Mouse (Mus musculus) CH12.LX (cell line): ENCODE results near the gene Rtn2. TPM values are rescaled to one million over a fixed set of nuclear protein-coding genes. Genes with fewer than 3 reads are reported as not detected.
A peak's percentile ranks its signal among the peaks of the same experiment; 100 is the strongest.

Source experiments
- DNase-seq: peaks from one replicate; pipeline ENCODE4 v3.0.0-alpha.2; 2013; ENCODE audit errors: extremely low read depth
- H3K27ac ChIP-seq: 2 replicates; pipeline ENCODE4 v1.5.1; 2012; ENCODE audit warnings: low read depth, mild to moderate bottlenecking, control low read depth, moderate library complexity; ENCODE audit not compliant: insufficient read depth
- H3K27me3 ChIP-seq: replicated peaks from 2 replicates; pipeline ENCODE3; 2012; ENCODE audit warnings: inconsistent platforms
- H3K36me3 ChIP-seq, 2 experiments: replicated peaks in 1 of 2; 2 replicates each; pipeline versions ENCODE3 to v1.6.1; 2012; ENCODE audit warnings: inconsistent platforms in 1 of 2, low read length in 1 of 2, mild to moderate bottlenecking in 1 of 2, mixed read lengths in 1 of 2, moderate library complexity in 1 of 2; ENCODE audit not compliant: control insufficient read depth in 1 of 2, insufficient read depth in 1 of 2
- H3K4me1 ChIP-seq, 2 experiments: 2 replicates each; pipeline ENCODE4 v1.6.1; 2012; ENCODE audit warnings: inconsistent platforms in 1 of 2, moderate library complexity in 1 of 2; ENCODE audit not compliant: insufficient read depth in 2 of 2, control insufficient read depth in 1 of 2
- H3K4me2 ChIP-seq: 2 replicates; pipeline ENCODE4 v1.6.1; 2012; ENCODE audit warnings: low read depth, mild to moderate bottlenecking, control low read depth; ENCODE audit not compliant: poor library complexity, insufficient read depth, severe bottlenecking
- H3K4me3 ChIP-seq, 3 experiments: fragments of 150-350 bp in 1 of 3; sonication (generic) in 1 of 3; replicated peaks in 1 of 3; 2 replicates each; pipeline versions ENCODE3 to v1.5.1; 2011 to 2012; ENCODE audit warnings: low read depth in 2 of 3, low read length in 2 of 3, mild to moderate bottlenecking in 2 of 3, moderate library complexity in 2 of 3, control low read depth in 1 of 3, improper control_type of control experiment in 1 of 3, inconsistent platforms in 1 of 3, mixed read lengths in 1 of 3; ENCODE audit not compliant: poor library complexity in 1 of 3
- H3K79me2 ChIP-seq: replicated peaks from 2 replicates; pipeline ENCODE4 v1.6.1; 2012; ENCODE audit warnings: mild to moderate bottlenecking, moderate library complexity; ENCODE audit not compliant: control insufficient read depth, poor library complexity, insufficient read depth, severe bottlenecking; ENCODE audit errors: extremely low read depth
- H3K9ac ChIP-seq: 2 replicates; pipeline ENCODE4 v1.6.1; 2012; ENCODE audit warnings: low read depth, mild to moderate bottlenecking, control low read depth, moderate library complexity; ENCODE audit not compliant: insufficient read depth
- H3K9me3 ChIP-seq: replicated peaks from 2 replicates; pipeline ENCODE3; 2012; ENCODE audit warnings: low read length, inconsistent platforms, mixed read lengths
- BHLHE40 ChIP-seq: IDR thresholded peaks from 2 replicates; pipeline ENCODE4 v1.6.1; 2011; ENCODE audit warnings: mild to moderate bottlenecking, low read depth, low read length, improper control_type of control experiment
- CHD2 ChIP-seq: IDR thresholded peaks from 2 replicates; pipeline ENCODE4 v1.6.1; 2011; ENCODE audit warnings: low read length, improper control_type of control experiment
- CTCF ChIP-seq, 2 experiments: IDR thresholded peaks in 1 of 2; conservative IDR thresholded peaks in 1 of 2; 2 replicates each; pipeline ENCODE4 v1.5.1; 2011 to 2012; ENCODE audit warnings: low read depth in 2 of 2, low read length in 2 of 2, improper control_type of control experiment in 1 of 2, inconsistent platforms in 1 of 2, mild to moderate bottlenecking in 1 of 2, moderate library complexity in 1 of 2
- E2F4 ChIP-seq: IDR thresholded peaks from 2 replicates; pipeline ENCODE4 v1.6.1; 2011; ENCODE audit warnings: low read depth, low read length, improper control_type of control experiment; ENCODE audit not compliant: insufficient replicate concordance
- ELF1 ChIP-seq: IDR thresholded peaks from 2 replicates; pipeline ENCODE4 v1.6.1; 2014; ENCODE audit warnings: low read depth, mild to moderate bottlenecking, inconsistent platforms, low read length, improper control_type of control experiment
- ETS1 ChIP-seq: conservative IDR thresholded peaks from 2 replicates; pipeline ENCODE4 v1.6.1; 2012; ENCODE audit warnings: low read depth, mild to moderate bottlenecking, inconsistent platforms, low read length, improper control_type of control experiment, moderate library complexity
- HCFC1 ChIP-seq: IDR thresholded peaks from 2 replicates; pipeline ENCODE4 v1.6.1; 2012; ENCODE audit warnings: low read depth, mild to moderate bottlenecking, inconsistent platforms, low read length, improper control_type of control experiment
- IRF4 ChIP-seq: IDR thresholded peaks from 2 replicates; pipeline ENCODE4 v1.6.1; 2014; ENCODE audit warnings: low read depth, mild to moderate bottlenecking, inconsistent platforms, low read length, improper control_type of control experiment
- JUN ChIP-seq: IDR thresholded peaks from 2 replicates; pipeline ENCODE4 v1.6.1; 2011; ENCODE audit warnings: low read depth, mild to moderate bottlenecking, low read length, improper control_type of control experiment, moderate library complexity; ENCODE audit not compliant: insufficient read depth
- KAT2A ChIP-seq: IDR thresholded peaks from 2 replicates; pipeline ENCODE4 v1.6.1; 2012; ENCODE audit warnings: low read length, improper control_type of control experiment, inconsistent platforms; ENCODE audit not compliant: insufficient replicate concordance
- MAX ChIP-seq: IDR thresholded peaks from 2 replicates; pipeline ENCODE4 v1.6.1; 2011; ENCODE audit warnings: low read length, improper control_type of control experiment
- MAZ ChIP-seq: IDR thresholded peaks from 2 replicates; pipeline ENCODE4 v1.6.1; 2012; ENCODE audit warnings: low read depth, mild to moderate bottlenecking, inconsistent platforms, low read length, improper control_type of control experiment, moderate library complexity
- MEF2A ChIP-seq: IDR thresholded peaks from 2 replicates; pipeline ENCODE4 v1.6.1; 2014; ENCODE audit warnings: low read depth, mild to moderate bottlenecking, inconsistent platforms, low read length, improper control_type of control experiment, borderline replicate concordance
- MXI1 ChIP-seq: IDR thresholded peaks from 2 replicates; pipeline ENCODE4 v1.6.1; 2011; ENCODE audit warnings: mild to moderate bottlenecking, low read depth, low read length, improper control_type of control experiment
- NRF1 ChIP-seq: IDR thresholded peaks from 2 replicates; pipeline ENCODE4 v1.6.1; 2014; ENCODE audit warnings: low read depth, mild to moderate bottlenecking, inconsistent platforms, low read length, improper control_type of control experiment, moderate library complexity
- PAX5 ChIP-seq: IDR thresholded peaks from 2 replicates; pipeline ENCODE4 v1.6.1; 2012; ENCODE audit warnings: low read length, inconsistent platforms, mixed read lengths
- POLR2A ChIP-seq: IDR thresholded peaks from 2 replicates; pipeline ENCODE4 v1.6.1; 2011; ENCODE audit warnings: low read depth, mild to moderate bottlenecking, improper control_type of control experiment, low read length
- RCOR1 ChIP-seq: conservative IDR thresholded peaks from 2 replicates; pipeline ENCODE4 v1.6.1; 2012; ENCODE audit warnings: low read depth, mild to moderate bottlenecking, inconsistent platforms, low read length, improper control_type of control experiment
- SIN3A ChIP-seq: IDR thresholded peaks from 2 replicates; pipeline ENCODE4 v1.6.1; 2012; ENCODE audit warnings: low read length, improper control_type of control experiment, inconsistent platforms
- SMC3 ChIP-seq: IDR thresholded peaks from 2 replicates; pipeline ENCODE4 v1.6.1; 2011; ENCODE audit warnings: low read depth, low read length, improper control_type of control experiment
- TBP ChIP-seq: conservative IDR thresholded peaks from 2 replicates; pipeline ENCODE4 v1.6.1; 2011; ENCODE audit warnings: low read depth, low read length, improper control_type of control experiment
- TCF12 ChIP-seq: IDR thresholded peaks from 2 replicates; pipeline ENCODE4 v1.6.1; 2014; ENCODE audit warnings: low read depth, mild to moderate bottlenecking, inconsistent platforms, low read length, improper control_type of control experiment
- ZC3H11A ChIP-seq: IDR thresholded peaks from 2 replicates; pipeline ENCODE4 v1.6.1; 2012; ENCODE audit warnings: low read depth, mild to moderate bottlenecking, inconsistent platforms, low read length, improper control_type of control experiment
- ZKSCAN1 ChIP-seq: IDR thresholded peaks from 2 replicates; pipeline ENCODE4 v1.6.1; 2012; ENCODE audit warnings: low read depth, inconsistent platforms, low read length, improper control_type of control experiment, borderline replicate concordance
- ZNF384 ChIP-seq: IDR thresholded peaks from 2 replicates; pipeline ENCODE4 v1.6.1; 2012; ENCODE audit warnings: low read depth, low read length, improper control_type of control experiment, inconsistent platforms
- dilution Hi-C: fragments of 300-500 bp; cut with MboI; formaldehyde crosslinking; loops from 2 replicates; pipeline ENCODE4 v1.14.3; 2020; ENCODE audit warnings: low sequenced_read_pairs; ENCODE audit not compliant: extremely low pct_unique_long_range_greater_than_20kb, extremely low pct_ligation_motif_present
- in situ Hi-C: fragments of 300-500 bp; cut with MboI; formaldehyde crosslinking; loops from 3 replicates; pipeline ENCODE4 v1.14.3; 2019; ENCODE audit warnings: low sequenced_read_pairs, low pct_ligation_motif_present, low pct_unique_long_range_greater_than_20kb, mixed read lengths
- polyA plus RNA-seq: library from polyadenylated mRNA; unstranded; fragments of >175 nt; gene quantifications from 2 replicates; pipeline ENCODE4 v1.2.1, GENCODE M21; 2012; ENCODE audit warnings: low read depth; ENCODE audit not compliant: insufficient read length
- total RNA-seq, 2 experiments: library from RNA; depleted of rRNA; stranded (reverse); fragments of 300-350 nt in 1 of 2; fragments of >200 nt in 1 of 2; gene quantifications; 2 replicates each; pipeline ENCODE4 v1.2.3; 2012 to 2014

The Rtn2 gene
- total and polyA plus RNA-seq, 3 experiments = 0.56 to 0.76 (median 0.72) TPM

- Histone ChIP-seq H3K4me3 (peak overlapping the region; percentile 1 to 56 (median 23)), H3K9ac (no peak overlapping the region), H3K4me1 (peaks cover 0 to 22% of the 10 kb centered on the region in 2 experiments; a peak in 2 of 4 replicates), H3K27ac (no peak overlapping the region), H3K79me2 (no peaks in the 10 kb centered on the region), H3K4me2 (peak overlapping the region; percentile 72), H3K36me3 (no peaks in the 10 kb centered on the region), H3K27me3 (peaks cover 76% of the 10 kb centered on the region), H3K9me3 (peaks cover 8% of the 10 kb centered on the region)
- TF ChIP-seq MAZ (no peak), ZKSCAN1 (no peak), KAT2A (no peak), RCOR1 (no peak), JUN (no peak), MAX (no peak), SMC3 (no peak), TBP (no peak)
- DNase-seq = no peak
- in situ Hi-C loops = loop anchor here (5.0 kb wide), 1 partner anchor 33 kb away; the partner anchor contains the start of gene Ercc1
- dilution Hi-C loops = no loop called here
Observed at GRCm38 (mm10) chr7:19309278-19309883, 27.0 kb downstream of the Rtn2 start.

DNA sequence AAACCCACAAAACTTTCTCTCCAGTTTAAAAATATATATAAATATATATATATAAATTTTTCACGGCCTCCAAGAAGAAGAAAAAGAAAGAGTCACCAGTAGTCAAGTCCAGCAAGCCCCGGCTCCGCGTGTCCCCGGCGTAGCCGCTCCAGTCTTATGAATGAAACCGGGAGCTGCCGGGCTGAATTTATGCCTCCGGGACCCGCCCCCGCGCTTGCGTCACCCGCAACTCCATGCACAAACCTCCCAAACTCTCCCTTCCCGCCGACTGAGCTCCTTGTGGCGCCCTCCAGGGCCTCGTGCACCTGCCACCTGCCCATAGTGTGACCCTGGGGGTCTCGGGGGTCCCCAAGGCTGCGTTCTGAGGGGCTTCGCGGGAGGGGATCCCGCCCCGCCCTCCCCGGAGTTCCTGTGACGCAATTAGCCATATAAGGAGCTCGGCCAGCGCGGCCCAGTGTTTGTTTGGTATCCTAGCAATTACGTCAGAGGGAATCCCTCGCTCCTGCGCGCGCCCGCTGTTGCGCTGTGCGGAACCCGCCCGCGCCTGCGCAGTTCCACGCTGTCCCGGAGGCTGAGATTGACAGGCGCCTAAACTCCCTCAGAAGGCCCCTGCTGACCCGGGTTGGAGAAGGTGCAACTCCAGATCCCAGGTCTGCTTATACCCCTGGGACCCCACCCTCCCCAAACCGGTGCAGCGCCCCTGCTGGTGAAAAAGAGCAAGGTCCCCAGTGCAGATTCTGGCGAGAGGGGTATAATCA, 27.6 kb downstream of the Rtn2 start, which contains the start of gene Fosb:
Fosb (minus strand) TSS at position 168 of the 758 bp plus-strand sequence.
- peak; percentile 95 for DNase-seq
- H3K36me3 ChIP-seq = no peaks in the 10 kb centered on the region
- TF ChIP-seq BHLHE40 = peak; percentile 42
- peak; percentile 26; the same call in 1 of the 2 replicates for TF ChIP-seq TCF12
- no peak for TF ChIP-seq MAX
- TF ChIP-seq TBP = peak; percentile 56; the same call in 1 of the 2 replicates
- peak; percentile 92 for TF ChIP-seq SIN3A
- peak; percentile 62; the same call in 1 of the 2 replicates for TF ChIP-seq MXI1
- TF ChIP-seq CTCF (conservative IDR thresholded peaks at IDR 0.05 in 1 of 2, IDR thresholded peaks at IDR 0.05 in 1 of 2; ENCODE audit: low read depth in 2 of 2, low read length in 2 of 2) = peak in 1 of 2 experiments; percentile 39; a peak in 1 of 4 replicates
- peak; percentile 53; the same call in 1 of the 2 replicates for TF ChIP-seq POLR2A
- TF ChIP-seq MAZ = peak; percentile 47; the same call in 1 of the 2 replicates
- peak; percentile 64; the same call in 1 of the 2 replicates for TF ChIP-seq E2F4
- TF ChIP-seq IRF4 = peak; percentile 62
- TF ChIP-seq HCFC1 = peak; percentile 61
- peak; percentile 82 for TF ChIP-seq CHD2
- no peak for TF ChIP-seq ZNF384
- TF ChIP-seq ELF1 = peak; percentile 71; the same call in 1 of the 2 replicates
- TF ChIP-seq ZKSCAN1 = no peak
- peak; percentile 92 for TF ChIP-seq ETS1
- peak; percentile 62; the same call in 1 of the 2 replicates for TF ChIP-seq MEF2A
- TF ChIP-seq NRF1 = peak; percentile 93
- TF ChIP-seq PAX5 = no peak
- TF ChIP-seq ZC3H11A = no peak
- TF ChIP-seq, all 38 proteins: peak for 16
- dilution Hi-C loops = no loop called here
- H3K4me2 ChIP-seq = peak within 1 kb of the TSS; percentile 85
- H3K27ac ChIP-seq = no peak within 1 kb of the TSS
- peaks cover 76% of the 10 kb centered on the region for H3K27me3 ChIP-seq
- H3K9me3 ChIP-seq = peaks cover 8% of the 10 kb centered on the region
- H3K4me3 ChIP-seq = peak within 1 kb of the TSS; percentile 42 to 56 (median 55)
- H3K4me1 ChIP-seq = peaks cover 0 to 22% of the 10 kb centered on the region in 2 experiments; a peak in 2 of 4 replicates
- no peaks in the 10 kb centered on the region for H3K79me2 ChIP-seq
- H3K9ac ChIP-seq = 0 out of 2 replicates have a peak within 1 kb of the TSS, but pooled peaks have one; percentile 7
- in situ Hi-C loops = loop anchor here (5.0 kb wide), 1 partner anchor 32 kb away; the partner anchor contains the start of gene Ercc1
